Mouse (Mus musculus): Measurements from ENCODE around the gene Cp.
"Not testable (repeated sequence)": the region's sequence is repeated elsewhere in the genome, so short reads cannot be mapped to it uniquely, and the experiment has no call there.

Cp gene

DNA sequence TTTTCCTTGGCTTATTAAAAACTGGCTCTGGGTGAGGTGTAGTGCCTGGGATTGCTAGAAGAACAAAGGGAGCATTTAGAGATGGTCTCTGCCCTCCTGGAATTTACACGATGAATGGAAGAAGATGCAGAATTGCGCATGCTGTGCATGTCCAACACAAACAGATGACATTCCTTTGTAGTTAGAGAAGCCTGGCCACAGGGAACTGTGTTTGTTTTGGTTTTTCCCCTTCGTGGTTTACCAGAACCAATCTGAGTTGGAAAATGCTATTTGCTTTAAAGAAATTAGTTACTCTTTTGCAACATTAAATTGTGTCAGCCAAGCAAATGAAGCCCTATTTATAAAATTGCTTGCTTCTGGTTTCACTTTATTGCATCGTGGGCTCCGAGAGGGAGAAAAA is at the start of gene Cp:
Cp (plus strand) TSS at position 170 of the 400 bp plus-strand sequence.
- in situ Hi-C loops (cut with MseI, MboI), result no loop called here

DNA sequence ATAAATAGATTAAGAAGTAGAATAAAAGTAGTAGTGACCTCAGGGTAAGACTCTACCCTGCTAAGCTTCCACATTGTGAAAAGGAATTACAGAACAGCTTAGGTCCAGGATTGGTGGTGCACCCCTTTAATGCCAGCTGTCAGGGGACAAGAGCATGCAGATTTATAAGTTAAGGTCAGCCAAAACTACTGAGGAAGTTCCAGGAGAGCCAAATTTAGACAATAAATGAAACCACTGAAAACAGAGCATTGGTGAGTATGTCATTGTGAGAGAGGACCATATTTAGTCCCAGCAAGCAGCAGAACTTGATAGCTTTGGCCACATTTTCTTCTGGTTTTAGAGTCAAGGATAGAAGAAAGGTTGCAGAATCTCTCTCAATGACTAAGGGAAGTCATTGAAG is 8.3 kb upstream of the Cp start:
- in situ Hi-C loops (cut with MseI, MboI), result no loop called here

DNA sequence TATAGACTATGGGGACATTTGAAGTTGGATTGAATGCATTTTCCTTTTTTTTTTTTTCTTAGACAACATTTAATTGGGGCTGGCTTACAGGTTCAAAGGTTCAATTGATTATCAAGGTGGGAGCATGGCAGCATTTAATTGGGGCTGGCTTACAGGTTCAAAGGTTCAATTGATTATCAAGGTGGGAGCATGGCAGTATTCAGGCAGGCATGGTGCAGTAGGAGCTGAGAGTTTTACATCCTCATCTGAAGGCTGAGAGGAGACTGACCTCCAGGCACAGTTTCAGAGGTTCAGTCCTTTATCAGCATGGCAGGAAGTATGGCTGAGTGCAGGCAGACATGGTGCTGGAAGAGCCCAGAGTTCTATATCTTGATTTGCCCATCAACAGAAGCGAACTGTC is 7.5 kb upstream of the Cp start:
- in situ Hi-C loops (cut with MseI, MboI), result not testable (repeated sequence)

DNA sequence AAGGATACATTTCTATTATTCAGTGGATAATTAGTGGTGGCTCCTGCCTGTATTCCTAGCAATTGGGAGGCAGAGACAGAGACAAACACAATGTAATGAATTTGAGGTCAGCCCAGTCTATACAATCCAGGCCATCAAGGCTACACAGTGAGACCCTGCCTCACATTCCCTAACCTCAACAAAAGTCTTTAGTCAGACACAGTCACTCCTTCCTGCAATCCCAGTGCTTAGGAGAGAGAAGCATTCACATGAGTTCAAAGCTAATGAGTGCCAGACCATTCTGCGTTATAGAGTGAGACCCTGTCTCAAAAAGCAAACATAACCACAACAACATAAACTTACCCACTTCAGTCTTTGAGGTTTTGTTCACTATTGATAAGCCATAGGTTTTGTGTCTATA is 3.4 kb upstream of the Cp start:
- in situ Hi-C loops (cut with MseI, MboI), result no loop called here

DNA sequence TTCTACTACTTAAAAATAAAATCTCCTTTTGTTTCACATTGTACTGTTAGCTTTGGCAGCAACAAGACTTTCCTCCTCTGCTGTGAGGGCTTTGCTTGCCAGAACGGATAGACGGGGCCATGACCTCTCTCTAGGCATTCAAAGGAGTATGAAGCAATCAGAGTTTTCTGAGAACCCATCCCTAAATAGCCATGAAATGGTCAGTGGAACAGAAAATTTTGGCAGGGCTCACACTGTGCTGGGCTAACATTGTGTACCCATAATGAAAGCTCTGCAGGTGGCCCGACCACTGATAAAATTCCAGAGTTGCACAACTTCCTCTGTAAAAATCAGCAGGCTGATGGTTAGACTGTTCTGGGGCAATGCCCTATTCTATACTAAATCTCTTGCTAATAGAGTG is 3.0 kb upstream of the Cp start:
- in situ Hi-C loops (cut with MseI, MboI), result no loop called here

DNA sequence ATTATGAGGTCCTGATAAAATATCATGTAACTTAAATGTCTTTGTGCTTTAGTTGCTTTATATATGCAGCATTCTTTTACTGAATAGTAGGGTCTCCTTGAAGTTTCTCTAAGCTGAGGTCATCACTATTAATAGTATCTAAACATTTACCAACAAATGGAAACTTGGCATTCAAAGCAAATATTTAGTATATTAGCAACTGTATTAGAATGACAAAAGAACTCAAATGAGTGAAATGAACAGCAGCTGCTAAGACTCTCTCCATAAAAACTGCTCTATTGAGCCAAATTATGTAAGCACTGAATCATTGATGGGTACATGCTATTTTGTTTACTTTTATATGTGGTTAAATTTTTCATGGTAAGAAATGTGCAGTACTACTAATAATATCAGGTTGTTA is 1.2 kb downstream of the Cp start:
- in situ Hi-C loops (cut with MseI, MboI), result no loop called here

DNA sequence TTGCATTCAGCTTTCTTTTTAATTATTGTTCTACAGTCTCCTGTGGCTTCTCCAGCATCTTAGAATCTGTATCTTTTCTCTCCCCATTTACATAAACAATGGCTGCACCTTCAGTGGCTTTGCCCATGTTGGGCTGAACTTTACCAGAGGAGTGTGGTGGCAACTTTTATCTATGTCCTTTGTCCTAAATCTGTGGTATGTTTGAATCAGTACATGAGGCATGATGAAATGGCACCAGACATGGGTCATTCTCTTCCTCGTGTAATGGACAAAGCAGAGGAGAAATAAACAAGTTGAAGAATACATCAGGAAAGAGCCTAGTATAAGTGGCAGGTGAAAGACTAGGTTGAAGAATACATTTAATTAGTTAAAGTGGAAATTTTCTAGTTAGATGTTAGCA is 2.1 kb downstream of the Cp start:
- in situ Hi-C loops (cut with MseI, MboI), result no loop called here

DNA sequence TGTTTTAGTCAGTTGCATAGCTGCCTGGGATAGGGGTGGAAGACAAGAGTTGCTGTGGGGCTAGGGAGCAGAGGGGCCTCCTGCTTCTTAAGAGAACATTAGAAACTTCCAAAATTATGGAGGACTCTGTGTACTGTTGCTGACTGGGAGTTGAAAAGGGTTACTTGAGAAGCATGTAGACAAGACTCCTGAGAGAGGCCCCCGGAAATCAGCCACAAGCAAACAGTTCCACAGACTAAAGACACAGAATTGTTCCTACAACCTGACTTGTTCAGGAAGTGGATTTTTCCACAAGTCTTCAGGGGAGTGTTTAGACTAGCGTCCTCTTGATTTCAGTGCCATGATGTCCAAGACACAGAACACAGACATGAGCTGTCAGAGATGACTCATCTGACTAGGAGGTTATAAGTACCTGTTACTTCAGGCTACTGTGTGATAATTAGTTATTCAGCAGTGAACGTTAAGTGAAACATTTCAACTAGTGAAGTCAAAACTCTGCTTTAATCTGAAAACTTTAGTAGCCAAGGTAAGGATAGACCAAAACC is 3.8 kb downstream of the Cp start:
- in situ Hi-C loops (cut with MseI, MboI), result no loop called here

DNA sequence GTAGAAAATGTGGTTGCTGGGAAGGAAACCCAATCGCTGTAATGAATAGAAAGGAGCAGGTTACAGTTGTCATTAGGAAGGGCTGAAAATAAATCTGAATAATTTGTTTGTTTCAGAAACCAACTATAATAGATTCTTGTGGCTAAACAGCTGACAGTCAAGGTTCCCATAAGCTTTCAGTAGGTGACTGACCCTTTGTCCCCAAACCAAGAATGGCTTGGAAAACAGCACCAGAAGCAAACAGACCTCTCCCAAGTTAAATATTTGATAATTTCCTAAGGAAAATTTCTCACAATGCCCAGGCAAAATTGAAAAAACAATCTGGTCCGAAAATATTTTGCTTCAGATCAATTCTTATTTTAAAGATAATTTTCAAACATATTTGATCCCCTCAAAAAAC is 4.5 kb downstream of the Cp start:
- in situ Hi-C loops (cut with MseI, MboI), result no loop called here

DNA sequence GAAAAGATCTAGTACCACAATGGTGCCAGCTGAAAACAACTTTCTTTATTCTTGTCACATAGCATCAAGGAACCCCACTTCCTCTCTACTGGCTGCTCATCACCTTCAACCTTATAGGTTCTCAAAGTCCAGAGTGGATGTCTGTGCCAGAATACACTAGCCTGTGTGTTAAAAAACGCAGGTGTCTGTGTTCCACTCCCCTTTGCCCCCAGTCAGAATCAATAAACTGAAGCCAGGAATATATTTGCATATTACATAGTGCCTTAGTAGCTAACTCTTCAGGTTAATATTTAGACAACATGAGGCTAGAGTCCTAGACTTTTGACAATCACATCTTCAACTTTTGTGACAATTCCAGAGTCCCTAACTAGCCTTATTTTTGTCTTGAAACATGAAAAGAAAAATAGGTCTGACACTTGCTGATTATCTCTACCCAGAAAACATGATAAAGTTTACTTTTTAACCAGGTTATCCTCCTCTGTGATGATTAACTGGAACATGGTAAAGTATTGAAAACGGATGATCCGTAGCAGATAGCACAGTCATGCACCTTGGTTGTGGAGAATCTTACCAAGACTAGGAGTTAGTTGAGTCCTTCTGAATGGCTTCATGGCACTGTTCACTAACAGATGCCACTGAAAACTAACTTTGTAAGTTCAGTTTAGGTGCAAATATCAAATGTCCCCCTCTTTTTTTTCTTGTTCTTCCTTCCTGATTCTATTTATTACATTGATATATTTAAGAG is 6.1 kb downstream of the Cp start:
- in situ Hi-C loops (cut with MseI, MboI), result no loop called here

GRCm38 (mm10) chr3:19964625-19965188 is 7.9 kb downstream of the Cp start:
- in situ Hi-C loops (cut with MseI, MboI), result no loop called here

DNA sequence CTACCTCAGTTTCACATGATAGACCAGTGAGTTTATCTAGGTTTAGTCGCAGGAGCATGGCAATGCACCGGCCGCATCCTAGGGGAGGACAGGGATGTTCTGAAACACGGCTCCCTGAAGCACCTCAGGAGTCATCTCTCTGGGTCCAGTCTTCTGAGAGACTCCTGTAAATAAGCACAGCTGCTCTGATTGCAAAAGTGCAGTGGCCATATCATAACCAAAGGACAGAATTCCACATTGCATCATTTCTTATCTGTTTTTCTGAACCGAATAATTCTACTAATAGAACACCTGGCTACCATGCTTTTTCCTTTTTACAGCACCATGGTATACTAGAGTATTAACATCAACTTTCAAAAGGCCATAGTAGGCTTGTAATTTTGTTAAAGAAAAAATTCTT is 8.4 kb downstream of the Cp start:
- in situ Hi-C loops (cut with MseI, MboI), result no loop called here

DNA sequence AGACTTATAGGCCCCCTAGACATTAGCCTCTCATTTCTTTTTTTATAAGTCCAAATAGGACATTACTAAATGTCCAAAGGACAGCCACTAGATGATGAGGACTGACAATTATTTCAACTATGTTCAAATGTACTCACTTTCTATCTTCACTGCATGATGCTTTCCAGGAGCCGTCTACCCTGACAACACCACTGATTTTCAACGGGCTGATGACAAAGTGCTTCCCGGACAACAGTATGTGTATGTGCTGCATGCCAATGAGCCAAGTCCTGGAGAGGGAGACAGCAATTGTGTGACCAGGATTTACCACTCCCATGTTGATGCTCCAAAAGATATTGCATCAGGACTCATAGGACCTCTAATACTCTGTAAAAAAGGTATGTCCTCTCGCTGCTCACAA is 9.2 kb downstream of the Cp start:
- in situ Hi-C loops (cut with MseI, MboI), result no loop called here

DNA sequence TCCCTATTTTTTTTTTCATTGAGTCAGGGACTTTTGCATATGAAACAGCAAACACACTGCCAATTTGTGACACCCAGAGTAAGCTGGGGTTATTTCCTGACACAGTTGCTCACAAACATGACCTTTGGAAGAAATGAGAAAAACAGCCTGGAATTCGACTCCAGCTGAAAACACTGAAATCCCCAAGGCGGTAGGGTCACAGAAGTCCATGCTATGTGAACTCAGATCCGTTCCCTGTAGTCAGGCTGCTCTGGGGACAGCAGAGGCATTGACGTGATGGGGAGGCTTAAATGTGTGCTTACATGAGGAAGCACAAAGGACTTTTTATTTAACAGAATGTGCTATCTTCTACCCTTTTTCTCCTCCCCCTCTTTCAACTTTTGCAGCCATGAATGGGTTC is 21.6 kb downstream of the Cp start:
- in situ Hi-C loops (cut with MseI, MboI), result no loop called here

DNA sequence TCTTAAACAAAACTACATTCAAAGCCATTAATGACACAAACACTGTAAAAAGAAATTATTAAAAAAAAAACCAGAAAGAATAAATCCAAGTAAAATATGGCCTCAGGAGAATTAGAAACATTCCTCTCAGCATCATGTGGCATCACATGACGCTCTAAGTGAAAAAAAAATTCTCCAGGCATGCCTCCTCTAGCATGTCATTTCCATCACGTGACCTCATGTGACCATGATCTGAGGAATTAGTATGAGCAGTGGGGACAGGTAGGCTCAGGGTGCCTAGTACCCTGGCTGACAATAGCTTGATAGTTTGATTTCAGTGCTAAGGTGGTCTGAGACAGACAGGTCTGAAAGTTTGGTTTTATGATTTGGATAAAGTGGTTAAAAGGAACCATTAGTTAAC is 24.3 kb downstream of the Cp start:
- in situ Hi-C loops (cut with MseI, MboI), result no loop called here

- in situ Hi-C loops (cut with MseI, MboI), result no loop called here
Observed at GRCm38 (mm10) chr3:19982846-19983245, 26.0 kb downstream of the Cp start.

DNA sequence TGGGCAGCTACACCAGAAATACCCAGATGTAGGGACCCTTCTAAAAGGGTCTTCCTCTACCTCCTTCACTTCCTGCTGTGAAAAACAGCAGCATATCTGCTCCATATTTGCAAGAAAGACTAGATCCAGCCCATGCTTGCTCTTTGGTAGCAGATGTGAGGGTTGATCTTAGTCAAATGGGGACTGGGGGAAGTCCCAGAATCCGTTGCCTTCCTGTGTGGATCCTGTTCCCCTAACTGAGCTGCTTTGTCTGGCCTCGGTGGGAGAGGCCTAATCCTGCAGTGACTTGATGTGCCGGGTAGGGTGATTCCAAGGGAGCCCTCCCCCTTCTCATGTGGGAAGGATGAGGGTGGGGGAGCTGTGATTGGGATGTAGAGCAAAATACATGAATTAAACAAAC is 29.3 kb downstream of the Cp start:
- in situ Hi-C loops (cut with MseI, MboI), result no loop called here

DNA sequence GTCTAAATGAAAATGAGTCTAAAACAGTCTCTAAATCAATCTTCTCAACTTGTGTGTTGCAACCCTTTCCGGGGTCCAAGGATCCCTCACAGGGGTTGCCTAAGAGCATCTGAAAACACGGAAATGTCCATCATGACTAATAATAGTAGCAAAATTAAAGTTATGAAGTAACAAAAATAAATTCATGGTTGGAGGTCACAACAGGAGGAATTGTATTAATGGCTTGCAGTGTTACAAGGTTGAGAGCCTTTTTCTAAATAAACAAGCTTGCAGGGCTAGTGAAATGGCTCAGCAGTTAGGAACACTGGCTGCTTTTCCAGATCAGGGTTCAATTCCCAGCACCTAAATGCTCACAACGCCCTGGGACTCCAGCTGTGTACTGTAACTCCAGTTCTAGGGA is 33.2 kb downstream of the Cp start:
- in situ Hi-C loops (cut with MseI, MboI), result no loop called here

DNA sequence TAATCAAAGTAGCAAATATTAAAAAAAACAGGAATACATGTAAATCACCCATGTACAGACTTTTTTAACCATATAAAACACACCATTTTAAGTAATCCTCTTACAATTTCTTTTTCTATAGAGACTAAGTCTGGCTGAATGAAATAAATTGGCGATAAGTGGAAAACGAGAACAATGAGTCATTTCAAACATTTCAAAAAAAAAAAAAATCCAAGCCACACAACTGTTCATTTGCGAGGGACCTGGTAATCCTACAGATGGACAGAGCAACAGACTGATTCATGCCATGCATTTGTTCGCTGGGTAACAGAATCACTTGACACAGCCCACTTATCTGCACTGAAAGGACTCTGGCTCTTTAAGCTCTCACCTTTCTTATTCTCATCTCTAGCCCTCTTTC is 35.5 kb downstream of the Cp start:
- in situ Hi-C loops (cut with MseI, MboI), result no loop called here

- in situ Hi-C loops (cut with MseI, MboI), result no loop called here
Observed at GRCm38 (mm10) chr3:19999551-19999950, 42.7 kb downstream of the Cp start.

DNA sequence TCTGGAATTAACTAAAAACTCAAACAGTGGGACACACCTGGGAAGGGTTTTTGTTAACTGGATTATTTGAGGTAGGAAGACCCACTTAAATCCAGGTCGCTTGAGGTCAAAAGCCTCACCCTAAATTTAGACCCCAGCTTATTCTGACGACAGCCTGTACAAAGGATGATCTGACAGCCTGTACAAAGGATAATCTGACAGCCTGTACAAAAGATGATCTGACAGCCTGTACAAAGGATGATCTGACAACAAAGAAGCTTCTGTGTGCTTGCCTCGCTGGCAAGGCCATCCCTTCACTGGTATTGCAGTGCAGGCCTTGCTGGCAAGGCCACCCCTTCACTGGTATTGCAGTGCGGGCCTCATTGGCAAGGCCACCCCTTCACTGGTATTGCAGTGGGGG is 44.0 kb downstream of the Cp start:
- in situ Hi-C loops (cut with MseI, MboI), result loop anchor here in 1 of 2 experiments (5.0 kb wide), 1 partner anchor 99 kb away; no protein-coding TSS in a partner anchor

GRCm38 (mm10) chr3:20002786-20003185 is 45.9 kb downstream of the Cp start:
- in situ Hi-C loops (cut with MseI, MboI), result loop anchor here in 1 of 2 experiments (5.0 kb wide), 1 partner anchor 100 kb away; no protein-coding TSS in a partner anchor

DNA sequence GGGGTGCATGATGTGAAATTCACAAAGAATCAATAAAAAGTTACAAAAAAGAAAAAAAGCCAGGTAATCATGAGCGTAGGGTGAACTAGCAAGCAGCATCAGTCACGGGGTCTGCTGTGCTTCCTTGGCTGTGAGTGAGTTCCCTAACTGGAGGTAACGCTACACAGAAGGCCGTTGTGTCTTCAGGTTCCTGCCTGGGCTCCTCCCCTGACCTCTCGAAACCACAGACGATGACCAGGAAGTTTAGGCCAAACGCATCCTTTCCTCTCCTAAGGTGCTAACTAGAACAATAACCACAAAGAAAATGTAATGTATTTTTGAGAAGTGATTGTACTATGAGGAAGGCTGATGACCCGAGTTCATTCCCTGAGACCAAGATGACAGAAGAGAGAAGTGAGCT is 47.6 kb downstream of the Cp start:
- in situ Hi-C loops (cut with MseI, MboI), result loop anchor here in 1 of 2 experiments (5.0 kb wide), 1 partner anchor 102 kb away; no protein-coding TSS in a partner anchor

Measured in mouse trophoblast stem cell (cell line).